Mouse (Mus musculus): ENCODE results near the gene Sytl4. TPM values are rescaled to one million over a fixed set of nuclear protein-coding genes. Genes with fewer than 3 reads are reported as not detected.

The Sytl4 gene
- polyA plus RNA-seq, 1 experiment: not detected

GRCm38 (mm10) chrX:133964615-133965014, 17.0 kb downstream of the Sytl4 start:
- no peaks in the 10 kb centered on the region for H3K79me2 ChIP-seq (ENCODE audit: control insufficient read depth, insufficient read depth)
- no peak overlapping the region for H3K4me2 ChIP-seq (ENCODE audit: low read depth)
- H3ac ChIP-seq (ENCODE audit: control insufficient read depth, insufficient read length): no peak overlapping the region
- H3K4me3 ChIP-seq: no peak overlapping the region
- H3K27me3 ChIP-seq (ENCODE audit: control insufficient read depth, insufficient read depth, insufficient read length): no peaks in the 10 kb centered on the region
- H3K36me3 ChIP-seq (ENCODE audit: control insufficient read depth, insufficient read depth): no peaks in the 10 kb centered on the region
- no peak for TF ChIP-seq TCF12 (IDR thresholded peaks at IDR 0.05; ENCODE audit: insufficient read depth, poor library complexity, severe bottlenecking)
- TF ChIP-seq TCF3 (IDR thresholded peaks at IDR 0.05; ENCODE audit: insufficient read length, low read depth): no peak
- TF ChIP-seq MYOD1 (IDR thresholded peaks at IDR 0.05; ENCODE audit: control insufficient read depth in 1 of 3, insufficient read length in 2 of 3, low read depth in 2 of 3): no peak
- TF ChIP-seq POLR2A (IDR thresholded peaks at IDR 0.05; ENCODE audit: insufficient read length, low read depth): no peak
- TF ChIP-seq SRF (IDR thresholded peaks at IDR 0.05; ENCODE audit: control insufficient read depth, insufficient read length, low read depth): no peak

GRCm38 (mm10) chrX:133960617-133961016, 21.0 kb downstream of the Sytl4 start:
- Histone ChIP-seq H3K79me2 (ENCODE audit: control insufficient read depth, insufficient read depth) (no peaks in the 10 kb centered on the region), H3K27me3 (ENCODE audit: control insufficient read depth, insufficient read depth, insufficient read length) (no peaks in the 10 kb centered on the region)

GRCm38 (mm10) chrX:133954661-133955060, 27.0 kb downstream of the Sytl4 start:
- Histone ChIP-seq H3K36me3 (ENCODE audit: control insufficient read depth, insufficient read depth) (no peaks in the 10 kb centered on the region), H3K79me2 (ENCODE audit: control insufficient read depth, insufficient read depth) (no peaks in the 10 kb centered on the region), H3K4me2 (ENCODE audit: low read depth) (no peak overlapping the region), H3ac (ENCODE audit: control insufficient read depth, insufficient read length) (no peak overlapping the region), H3K27me3 (ENCODE audit: control insufficient read depth, insufficient read depth, insufficient read length) (no peaks in the 10 kb centered on the region), H3K4me3 (no peak overlapping the region)
- TF ChIP-seq MYOD1 (IDR thresholded peaks at IDR 0.05; ENCODE audit: control insufficient read depth in 1 of 3, insufficient read length in 2 of 3, low read depth in 2 of 3) (no peak), CEBPB (IDR thresholded peaks at IDR 0.05; ENCODE audit: insufficient read depth, poor library complexity, severe bottlenecking) (no peak), SRF (IDR thresholded peaks at IDR 0.05; ENCODE audit: control insufficient read depth, insufficient read length, low read depth) (no peak), MAX (IDR thresholded peaks at IDR 0.05; ENCODE audit: low read depth) (no peak), TCF3 (IDR thresholded peaks at IDR 0.05; ENCODE audit: insufficient read length, low read depth) (no peak), POLR2A (IDR thresholded peaks at IDR 0.05; ENCODE audit: insufficient read length, low read depth) (no peak)

More at GRCm38 (mm10) chrX:133960617-133961016, 21.0 kb downstream of the Sytl4 start:
- no peak for TF ChIP-seq TCF12 (IDR thresholded peaks at IDR 0.05; ENCODE audit: insufficient read depth, poor library complexity, severe bottlenecking)
- TF ChIP-seq CEBPB (IDR thresholded peaks at IDR 0.05; ENCODE audit: insufficient read depth, poor library complexity, severe bottlenecking): no peak
- no peak for TF ChIP-seq MAX (IDR thresholded peaks at IDR 0.05; ENCODE audit: low read depth)
- no peak for TF ChIP-seq POLR2A (IDR thresholded peaks at IDR 0.05; ENCODE audit: insufficient read length, low read depth)
- TF ChIP-seq E2F4 (IDR thresholded peaks at IDR 0.05; ENCODE audit: insufficient read depth): no peak
- no peak for TF ChIP-seq MYOG (IDR thresholded peaks at IDR 0.05; ENCODE audit: control insufficient read depth in 1 of 3, insufficient read depth in 1 of 3, insufficient read length in 2 of 3, low read depth in 2 of 3)
- no peak for TF ChIP-seq SRF (IDR thresholded peaks at IDR 0.05; ENCODE audit: control insufficient read depth, insufficient read length, low read depth)
- TF ChIP-seq MYOD1 (IDR thresholded peaks at IDR 0.05; ENCODE audit: control insufficient read depth in 1 of 3, insufficient read length in 2 of 3, low read depth in 2 of 3): no peak
- no peak for TF ChIP-seq TCF3 (IDR thresholded peaks at IDR 0.05; ENCODE audit: insufficient read length, low read depth)
- no peak for TF ChIP-seq USF1 (IDR thresholded peaks at IDR 0.05; ENCODE audit: low read depth)
- H3ac ChIP-seq (ENCODE audit: control insufficient read depth, insufficient read length): no peak overlapping the region
- H3K36me3 ChIP-seq (ENCODE audit: control insufficient read depth, insufficient read depth): no peaks in the 10 kb centered on the region
- H3K4me2 ChIP-seq (ENCODE audit: low read depth): no peak overlapping the region
- no peak overlapping the region for H3K4me3 ChIP-seq

- no peaks in the 10 kb centered on the region for H3K27me3 ChIP-seq (ENCODE audit: control insufficient read depth, insufficient read depth, insufficient read length)
- H3K4me3 ChIP-seq: no peak overlapping the region
- H3ac ChIP-seq (ENCODE audit: control insufficient read depth, insufficient read length): no peak overlapping the region
- no peaks in the 10 kb centered on the region for H3K36me3 ChIP-seq (ENCODE audit: control insufficient read depth, insufficient read depth)
- H3K4me2 ChIP-seq (ENCODE audit: low read depth): no peak overlapping the region
- TF ChIP-seq SRF (IDR thresholded peaks at IDR 0.05; ENCODE audit: control insufficient read depth, insufficient read length, low read depth) (no peak), POLR2AphosphoS2 (IDR thresholded peaks at IDR 0.05; ENCODE audit: insufficient read length, low read depth) (no peak), TCF3 (IDR thresholded peaks at IDR 0.05; ENCODE audit: insufficient read length, low read depth) (no peak), POLR2A (IDR thresholded peaks at IDR 0.05; ENCODE audit: insufficient read length, low read depth) (no peak), TCF12 (IDR thresholded peaks at IDR 0.05; ENCODE audit: insufficient read depth, poor library complexity, severe bottlenecking) (no peak), REST (IDR thresholded peaks at IDR 0.05; ENCODE audit: insufficient read depth, insufficient read length) (no peak), MYOD1 (IDR thresholded peaks at IDR 0.05; ENCODE audit: control insufficient read depth in 1 of 3, insufficient read length in 2 of 3, low read depth in 2 of 3) (no peak), MAX (IDR thresholded peaks at IDR 0.05; ENCODE audit: low read depth) (no peak), USF1 (IDR thresholded peaks at IDR 0.05; ENCODE audit: low read depth) (no peak), CEBPB (IDR thresholded peaks at IDR 0.05; ENCODE audit: insufficient read depth, poor library complexity, severe bottlenecking) (no peak), E2F4 (IDR thresholded peaks at IDR 0.05; ENCODE audit: insufficient read depth) (no peak), MYOG (IDR thresholded peaks at IDR 0.05; ENCODE audit: control insufficient read depth in 1 of 3, insufficient read depth in 1 of 3, insufficient read length in 2 of 3, low read depth in 2 of 3) (no peak)
- H3K79me2 ChIP-seq (ENCODE audit: control insufficient read depth, insufficient read depth): no peaks in the 10 kb centered on the region
Measured at GRCm38 (mm10) chrX:133947427-133947826, 34.2 kb downstream of the Sytl4 start.

- TF ChIP-seq E2F4 (IDR thresholded peaks at IDR 0.05; ENCODE audit: insufficient read depth): no peak
- no peak for TF ChIP-seq POLR2AphosphoS2 (IDR thresholded peaks at IDR 0.05; ENCODE audit: insufficient read length, low read depth)
- TF ChIP-seq MYOD1 (IDR thresholded peaks at IDR 0.05; ENCODE audit: control insufficient read depth in 1 of 3, insufficient read length in 2 of 3, low read depth in 2 of 3): no peak
- no peak for TF ChIP-seq TCF12 (IDR thresholded peaks at IDR 0.05; ENCODE audit: insufficient read depth, poor library complexity, severe bottlenecking)
- TF ChIP-seq REST (IDR thresholded peaks at IDR 0.05; ENCODE audit: insufficient read depth, insufficient read length): no peak
- no peak for TF ChIP-seq USF1 (IDR thresholded peaks at IDR 0.05; ENCODE audit: low read depth)
- TF ChIP-seq TCF3 (IDR thresholded peaks at IDR 0.05; ENCODE audit: insufficient read length, low read depth): no peak
- no peak for TF ChIP-seq MYOG (IDR thresholded peaks at IDR 0.05; ENCODE audit: control insufficient read depth in 1 of 3, insufficient read depth in 1 of 3, insufficient read length in 2 of 3, low read depth in 2 of 3)
- TF ChIP-seq CEBPB (IDR thresholded peaks at IDR 0.05; ENCODE audit: insufficient read depth, poor library complexity, severe bottlenecking): no peak
- TF ChIP-seq POLR2A (IDR thresholded peaks at IDR 0.05; ENCODE audit: insufficient read length, low read depth): no peak
- TF ChIP-seq SRF (IDR thresholded peaks at IDR 0.05; ENCODE audit: control insufficient read depth, insufficient read length, low read depth): no peak
- no peak for TF ChIP-seq MAX (IDR thresholded peaks at IDR 0.05; ENCODE audit: low read depth)
Measured at GRCm38 (mm10) chrX:133939561-133939960, 42.1 kb downstream of the Sytl4 start.

More at GRCm38 (mm10) chrX:133939561-133939960, 42.1 kb downstream of the Sytl4 start:
- Histone ChIP-seq H3K36me3 (ENCODE audit: control insufficient read depth, insufficient read depth) (no peaks in the 10 kb centered on the region), H3K79me2 (ENCODE audit: control insufficient read depth, insufficient read depth) (no peaks in the 10 kb centered on the region), H3ac (ENCODE audit: control insufficient read depth, insufficient read length) (no peak overlapping the region), H3K4me2 (ENCODE audit: low read depth) (no peak overlapping the region), H3K27me3 (ENCODE audit: control insufficient read depth, insufficient read depth, insufficient read length) (no peaks in the 10 kb centered on the region), H3K4me3 (no peak overlapping the region)

Data from myocyte (in vitro differentiated cells).